In genomic region chr5:139178895-139179631, GRCm38 (mm10) we compare ENCODE assay signal across 8 mouse cellular contexts. TPM values are rescaled to one million over a fixed set of nuclear protein-coding genes. Genes with fewer than 3 reads are reported as not detected.
DNase-seq lines count a peak whose midpoint lies in the region; ATAC-seq lines count a peak whose summit lies in the region.

No protein-coding gene starts in this region.

- no peaks in the 10 kb centered on the region for H3K9me3 ChIP-seq in hindbrain, embryonic 11.5 days (ENCODE audit: control insufficient read depth, low read length)
- no peaks in the 10 kb centered on the region for H3K9me3 ChIP-seq in lung, embryonic 16.5 days (ENCODE audit: control insufficient read depth, low read length)

- H3K4me1 ChIP-seq in hindbrain, embryonic 11.5 days (replicated peaks; ENCODE audit: control insufficient read depth, insufficient read depth, low read length): no peaks in the 10 kb centered on the region
- H3K4me1 ChIP-seq in lung, embryonic 16.5 days (replicated peaks; ENCODE audit: control insufficient read depth, insufficient read depth, low read length): peaks cover 9% of the 10 kb centered on the region

- H3K9ac ChIP-seq in hindbrain, embryonic 11.5 days (ENCODE audit: low read depth, low read length): no peak overlapping the region
- no peak overlapping the region for H3K9ac ChIP-seq in lung, embryonic 16.5 days (ENCODE audit: low read length)

- DNase-seq in MN1 (ENCODE audit: low spot score): peak; percentile 77
- peak; percentile 81 for DNase-seq in cerebellum, adult 8-10 months
- peak; percentile 77 for DNase-seq in forelimb bud, embryonic 11.5 days (ENCODE audit: low read depth, low spot score)
- DNase-seq in hindbrain, embryonic 11.5 days (ENCODE audit: low spot score): peak; percentile 88
- DNase-seq in layer of hippocampus, adult 9-11 months: peak; percentile 52
- DNase-seq in ovary, postnatal 14 days (ENCODE audit: low spot score): peak; percentile 76
- peak; percentile 84 for DNase-seq in thymus, postnatal 25 days

- 33% methylated on average over 11 of the region's 11 CpGs for WGBS in hindbrain, embryonic 11.5 days
- 24% methylated on average over 11 of the region's 11 CpGs for WGBS in lung, embryonic 16.5 days

- H3K27ac ChIP-seq in hindbrain, embryonic 11.5 days (ENCODE audit: low read depth, low read length): no peak overlapping the region
- H3K27ac ChIP-seq in lung, embryonic 16.5 days (ENCODE audit: low read length): no peak overlapping the region

- peak; percentile 35; the same call in 1 of the 2 replicates for ATAC-seq in hindbrain, embryonic 11.5 days (ENCODE audit: low FRiP score)
- peak; percentile 79 for ATAC-seq in lung, embryonic 16.5 days (ENCODE audit: low read depth)

- H3K4me2 ChIP-seq in hindbrain, embryonic 11.5 days (replicated peaks; ENCODE audit: low read depth, low read length): no peak overlapping the region
- no peak overlapping the region for H3K4me2 ChIP-seq in lung, embryonic 16.5 days (ENCODE audit: low read depth, low read length)

- H3K4me3 ChIP-seq in hindbrain, embryonic 11.5 days (ENCODE audit: low read depth, low read length): no peak overlapping the region
- no peak overlapping the region for H3K4me3 ChIP-seq in lung, embryonic 16.5 days (ENCODE audit: low read length)

- no peaks in the 10 kb centered on the region for H3K27me3 ChIP-seq in hindbrain, embryonic 11.5 days (ENCODE audit: control insufficient read depth, insufficient read depth, low read length)
- H3K27me3 ChIP-seq in lung, embryonic 16.5 days (ENCODE audit: control insufficient read depth, insufficient read depth, low read depth, low read length): no peaks in the 10 kb centered on the region

- H3K36me3 ChIP-seq in hindbrain, embryonic 11.5 days (ENCODE audit: control insufficient read depth, insufficient read depth, low read length): peaks cover 10% of the 10 kb centered on the region
- H3K36me3 ChIP-seq in lung, embryonic 16.5 days (ENCODE audit: control insufficient read depth, insufficient read depth, low read length): peaks cover 22% of the 10 kb centered on the region

RNA-seq across cellular contexts. Expression of gene Sun1, which starts 21.4 kb away (rescaled TPM):
- polyA plus RNA-seq in hindbrain, embryonic 11.5 days (2014; fragmentation: Nextera tagmentation; extraction: Ambion mirVana): 38.4 and 43.8 TPM in 2 replicates
- polyA plus RNA-seq in lung, embryonic 16.5 days (2015; fragmentation: Nextera tagmentation; extraction: Ambion mirVana): 56.0 and 56.5 TPM in 2 replicates

RNA-seq across cellular contexts. Expression of gene Dnaaf5, which starts 29.0 kb away (rescaled TPM):
- 5.3 and 7.2 TPM in 2 replicates for polyA plus RNA-seq in hindbrain, embryonic 11.5 days (2014; fragmentation: Nextera tagmentation; extraction: Ambion mirVana)
- polyA plus RNA-seq in lung, embryonic 16.5 days (2015; fragmentation: Nextera tagmentation; extraction: Ambion mirVana): 4.8 and 5.8 TPM in 2 replicates

RNA-seq across cellular contexts. Expression of gene Prkar1b, which starts 29.3 kb away (rescaled TPM):
- 19.9 and 26.4 TPM in 2 replicates for polyA plus RNA-seq in hindbrain, embryonic 11.5 days (2014; fragmentation: Nextera tagmentation; extraction: Ambion mirVana)
- 17.3 and 17.4 TPM in 2 replicates for polyA plus RNA-seq in lung, embryonic 16.5 days (2015; fragmentation: Nextera tagmentation; extraction: Ambion mirVana)
